Mouse (Mus musculus) heart, postnatal 14 days (tissue): ENCODE measurements at regions not wholly inside any gene's neighbourhood (a gene's known extent, or its start where the extent isn't known, plus 50 kb on each side); places are given as distances from the start of the nearest gene placed in this dataset.

Experiments
- DNase-seq, 2 experiments: peaks; one replicate each; pipeline ENCODE4 v3.0.0; 2021 to 2022
- intact Hi-C: fragments of 180-260 bp; cut with DNase I; formaldehyde crosslinking; loops from one replicate; pipeline ENCODE4 v1.15.1; 2025

DNA sequence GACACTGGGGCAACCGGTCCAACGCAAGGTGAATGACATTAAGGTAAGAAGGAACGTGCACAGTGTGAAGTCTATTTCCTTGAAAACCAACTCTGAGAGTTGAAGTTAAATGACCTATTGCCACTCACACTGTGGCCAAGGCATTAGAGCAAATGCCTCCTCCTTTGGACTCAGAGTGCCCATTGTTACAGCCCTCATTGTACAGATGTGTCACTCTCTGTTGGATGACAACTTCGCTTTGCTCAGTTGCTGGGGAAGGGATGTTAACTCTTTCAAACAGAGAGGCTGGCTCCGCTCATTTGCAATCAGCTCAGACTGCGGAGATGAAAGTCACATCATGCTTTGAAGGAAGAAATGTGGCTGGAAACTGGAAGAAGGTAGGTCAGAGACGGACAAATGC lies 117.1 kb upstream of the 1700016C15Rik start:
- intact Hi-C loops = no loop called here
- DNase-seq = no peak

DNA sequence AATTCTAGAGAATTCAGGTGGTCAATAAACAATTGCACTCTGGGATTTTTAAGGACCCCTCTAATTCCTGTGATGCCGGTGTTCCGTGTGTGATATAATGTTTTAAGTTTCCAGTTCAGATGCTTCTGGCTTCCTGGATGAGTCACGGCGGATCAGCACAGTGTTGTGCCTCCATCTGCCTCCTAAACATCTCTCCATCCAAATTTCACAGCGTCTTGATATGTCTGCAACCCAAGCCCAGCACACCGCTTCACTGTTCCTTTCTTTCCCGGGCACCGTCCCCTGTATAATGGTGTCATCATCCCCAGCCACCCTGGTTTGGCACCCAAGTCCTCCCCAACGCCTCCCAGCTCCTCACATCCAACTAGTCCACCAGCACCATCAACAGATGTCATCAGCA lies 114.0 kb upstream of the 1700016C15Rik start:
- DNase-seq = no peak

DNA sequence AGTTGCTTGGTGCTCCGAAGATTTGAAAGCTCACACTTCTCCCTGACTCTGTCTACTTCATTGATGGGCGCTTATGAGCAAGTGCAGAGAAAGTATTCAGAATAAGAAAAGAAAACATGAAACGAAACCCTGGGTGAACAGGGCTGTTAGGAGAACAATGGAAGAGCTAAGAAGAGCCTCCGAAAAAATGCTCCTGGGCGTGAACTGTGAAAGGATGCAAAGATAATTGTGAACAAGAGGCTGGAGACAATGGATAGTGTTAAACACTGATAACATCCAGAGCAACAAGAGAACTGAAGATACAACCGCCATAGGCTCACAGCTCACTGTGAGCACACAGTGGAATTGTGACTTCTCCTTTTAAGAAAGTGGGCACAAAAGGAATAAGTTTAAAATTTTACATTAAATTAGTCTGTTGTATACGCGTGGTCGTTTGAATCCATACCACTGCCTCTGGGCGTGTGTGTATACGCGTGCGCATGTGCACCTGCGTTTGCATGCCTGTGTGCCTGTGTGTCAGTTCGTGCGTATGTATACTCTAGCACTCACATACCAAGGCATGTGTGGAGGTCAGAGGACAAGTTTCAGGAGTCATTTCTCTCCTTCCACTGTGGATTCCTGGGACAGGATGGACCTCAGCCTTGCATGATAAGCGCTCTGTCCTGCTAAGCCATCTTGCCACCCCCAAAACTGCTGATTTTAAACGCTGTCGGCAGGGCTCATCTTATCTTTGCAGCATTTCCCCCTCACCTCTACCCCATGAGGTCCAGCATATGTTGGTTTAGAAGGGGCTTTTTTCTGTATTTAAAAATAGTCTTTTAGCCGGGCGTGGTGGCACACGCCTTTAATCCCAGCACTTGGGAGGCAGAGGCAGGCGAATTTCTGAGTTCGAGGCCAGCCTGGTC lies 113.0 kb upstream of the 1700016C15Rik start:
- no peak for DNase-seq
- intact Hi-C loops = no loop called here

More for the DNA sequence above, 114.0 kb upstream of the 1700016C15Rik start:
- intact Hi-C loops = no loop called here

DNA sequence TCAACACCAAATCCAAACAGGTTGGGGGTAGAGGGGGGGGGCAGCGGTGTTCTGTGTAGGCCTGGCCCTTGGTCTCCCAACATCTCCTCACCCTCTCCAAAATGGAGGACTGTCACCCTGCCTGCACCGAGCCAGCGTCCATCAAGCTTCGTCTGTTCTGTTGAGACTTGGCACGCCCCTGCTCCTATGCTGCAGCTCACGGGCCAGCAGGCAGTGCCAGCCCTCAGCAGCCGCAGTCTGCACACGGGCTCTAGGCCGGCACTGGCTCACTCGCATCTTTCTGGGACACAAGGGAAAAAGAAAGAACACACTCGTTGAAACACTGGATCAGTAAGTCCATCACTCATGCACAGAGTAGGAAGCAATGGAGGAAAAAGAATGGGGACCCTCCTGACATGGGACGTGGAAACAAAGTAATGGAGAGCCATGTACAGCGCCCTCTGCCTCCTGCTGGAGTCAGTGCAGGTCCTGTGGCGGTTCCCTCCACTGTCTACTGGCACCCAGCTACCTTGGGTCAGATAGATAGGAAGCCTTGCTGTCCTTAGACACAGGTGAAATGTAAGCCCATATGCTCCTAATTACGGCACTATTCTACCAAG lies 109.0 kb upstream of the 1700016C15Rik start:
- intact Hi-C loops = no loop called here
- DNase-seq = no peak

DNA sequence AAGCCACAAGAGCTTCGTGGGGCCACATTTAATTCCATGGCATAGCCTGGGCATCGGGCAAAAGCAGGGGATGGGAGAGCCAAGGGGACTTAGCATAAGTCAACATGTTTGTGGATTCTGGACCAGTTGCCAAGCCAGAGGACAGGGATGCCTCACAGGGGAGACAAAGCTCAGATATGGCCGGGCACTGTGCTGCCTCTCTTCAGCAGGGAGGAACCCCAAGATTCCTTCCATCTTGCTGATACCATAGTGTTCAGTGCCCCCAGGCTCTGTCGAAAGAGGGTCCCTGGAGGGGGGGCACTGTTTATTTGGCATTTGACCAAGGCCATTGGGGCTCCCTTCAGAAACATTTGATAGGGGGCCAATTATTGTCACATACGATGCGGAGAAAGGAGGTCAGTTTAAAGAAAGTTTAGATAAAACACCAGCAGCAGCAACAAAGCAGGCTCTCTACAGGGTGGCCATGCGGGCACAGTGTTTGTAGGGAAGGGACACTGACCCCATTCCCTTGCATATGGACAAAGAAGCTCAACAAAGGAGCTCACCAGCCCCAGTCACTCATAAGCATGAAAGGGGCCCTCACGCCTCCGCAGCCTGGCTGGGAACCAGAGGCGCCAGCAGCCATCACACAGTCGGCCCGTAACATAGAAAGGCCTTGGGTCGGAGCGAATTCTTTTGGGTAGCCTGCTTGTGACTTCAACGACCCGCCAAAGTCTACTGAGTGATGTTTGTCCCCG lies 107.6 kb upstream of the 1700016C15Rik start:
- DNase-seq = no peak
- intact Hi-C loops = no loop called here

DNA sequence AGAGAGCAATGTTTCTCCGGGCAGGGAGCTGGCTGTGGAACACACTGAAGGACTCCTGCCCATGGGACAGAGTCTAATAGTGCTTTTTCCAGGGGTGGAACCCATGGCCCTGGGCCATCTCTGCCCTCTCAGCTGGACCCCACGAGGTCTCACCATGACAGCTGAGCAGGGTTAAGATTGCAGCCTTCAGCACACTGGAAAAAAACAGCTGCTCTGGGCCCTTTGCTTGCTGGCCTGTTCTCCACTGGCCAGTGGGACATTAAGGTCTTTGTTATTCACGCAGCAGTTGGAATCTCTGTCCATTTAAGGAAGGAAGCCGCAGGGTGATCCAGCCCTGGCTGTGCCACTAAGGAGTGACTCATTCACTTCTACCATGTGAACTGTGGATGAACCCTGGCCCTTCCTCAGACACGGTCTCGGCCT lies 106.3 kb upstream of the 1700016C15Rik start:
- peak; percentile 45 to 56 for DNase-seq
- intact Hi-C loops = no loop called here

DNA sequence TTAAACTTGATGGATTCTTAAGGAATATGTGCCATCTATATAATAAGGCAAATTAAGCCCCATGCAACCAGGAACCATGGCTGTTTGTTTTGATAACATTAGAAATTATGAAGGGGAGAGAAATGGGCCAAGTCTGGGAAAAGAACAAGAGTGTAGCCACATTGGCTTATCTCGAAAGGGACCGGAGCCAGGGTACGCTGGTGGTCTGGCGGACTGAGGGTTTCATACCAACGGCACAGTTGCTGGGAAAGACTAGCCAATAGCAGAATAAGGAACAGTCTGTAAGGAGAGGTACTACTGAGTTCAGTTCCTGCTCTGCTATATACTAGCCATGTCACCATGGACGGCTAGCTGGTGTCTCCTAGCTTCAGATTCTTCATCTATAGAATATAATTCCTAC lies 105.9 kb upstream of the 1700016C15Rik start:
- no peak for DNase-seq
- intact Hi-C loops = no loop called here

DNA sequence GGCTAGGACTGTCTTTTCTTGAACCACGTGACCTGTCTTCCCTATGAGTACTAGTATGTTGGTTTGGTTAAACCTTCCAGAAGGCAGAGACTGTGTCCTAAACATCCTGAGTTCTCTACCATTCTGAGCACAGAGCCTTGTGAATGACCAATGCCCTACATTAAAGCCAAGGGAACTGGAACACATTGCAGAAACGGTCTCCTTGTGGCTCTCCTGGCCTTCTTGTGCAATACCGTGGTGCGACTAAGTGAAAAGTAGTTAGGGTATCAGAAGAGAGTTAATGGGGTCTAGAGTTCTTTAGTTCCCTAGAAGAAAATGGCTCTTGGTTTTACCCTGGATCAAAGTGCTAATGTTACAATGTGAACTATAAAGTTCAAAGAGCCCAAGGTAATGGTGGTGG lies 101.8 kb upstream of the 1700016C15Rik start:
- DNase-seq = no peak
- intact Hi-C loops = no loop called here

DNA sequence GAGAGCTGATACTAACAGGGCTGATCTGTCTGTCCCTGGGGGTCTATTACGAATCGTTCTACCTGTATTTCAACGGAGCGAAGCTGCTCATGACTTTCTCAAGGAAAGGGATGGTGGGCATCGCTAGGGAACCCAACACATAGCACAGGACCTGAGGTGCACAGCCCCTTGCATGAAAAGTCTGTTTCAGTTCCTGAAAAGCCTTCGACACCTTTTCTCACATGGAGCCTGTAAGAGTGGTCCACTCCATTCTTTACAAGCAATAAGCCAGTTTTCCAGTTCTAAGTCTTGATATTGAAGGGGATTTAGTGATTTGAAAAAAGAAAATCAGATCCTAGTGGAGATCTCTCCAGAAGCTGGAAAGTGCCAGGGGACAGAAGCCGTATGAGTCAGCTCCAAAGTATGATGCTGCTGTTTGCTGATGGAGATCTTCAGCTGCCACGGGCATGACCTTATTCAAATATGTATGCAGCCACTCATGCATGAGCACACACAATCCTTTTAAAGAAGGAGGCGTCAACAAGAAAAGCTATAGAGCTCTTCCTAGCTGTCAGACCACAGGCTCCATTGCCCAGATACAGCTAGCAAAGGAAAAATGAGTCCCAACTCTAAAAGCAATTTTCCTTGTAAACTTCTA lies 95.5 kb upstream of the 1700016C15Rik start:
- intact Hi-C loops = no loop called here
- DNase-seq = no peak

DNA sequence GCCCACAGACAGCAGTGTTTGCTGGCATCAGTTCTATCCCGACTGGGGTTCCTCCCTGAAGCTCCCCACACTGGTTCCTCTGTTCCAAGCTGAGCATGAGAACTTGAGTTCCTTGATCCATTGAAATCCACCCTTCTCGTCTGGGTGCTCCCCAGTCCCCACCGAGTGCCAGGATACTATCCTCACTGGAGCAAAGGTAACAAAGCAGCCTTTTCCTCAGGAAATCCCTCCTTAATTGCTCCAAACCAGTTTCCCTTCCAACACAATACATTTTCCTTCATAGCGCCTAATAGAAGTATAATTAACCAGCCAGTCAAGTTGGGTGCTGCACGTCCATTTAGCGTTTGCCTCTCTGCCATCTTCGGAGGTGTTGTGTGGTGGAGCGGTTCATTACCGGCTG lies 92.6 kb upstream of the 1700016C15Rik start:
- DNase-seq = peak in 1 of 2 experiments; percentile 12
- intact Hi-C loops = loop anchor here (5.0 kb wide), 2 partner anchors 80 to 100 kb away; no protein-coding TSS in a partner anchor

DNA sequence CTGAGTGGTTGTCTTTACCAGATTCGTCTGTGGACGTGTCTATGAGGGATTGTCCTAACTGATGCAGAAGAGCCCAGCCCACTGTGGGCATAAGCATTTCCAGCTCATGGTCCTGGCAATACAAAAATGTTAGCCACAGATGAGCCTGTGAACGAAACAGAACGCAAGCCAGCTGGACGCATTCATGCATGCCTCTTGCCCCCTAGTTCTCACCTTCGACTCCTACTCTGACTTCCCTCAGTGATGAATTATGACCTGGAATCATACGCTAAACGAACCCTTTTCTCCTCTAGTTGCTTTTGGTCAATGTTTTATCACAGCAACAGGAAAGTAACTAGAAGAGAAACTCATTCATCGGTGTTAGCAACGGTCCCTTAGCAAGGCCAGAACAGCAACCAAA lies 91.2 kb upstream of the 1700016C15Rik start:
- DNase-seq = no peak
- intact Hi-C loops = loop anchor here (2.0 to 5.0 kb wide), 3 partner anchors 81 to 196 kb away; partner anchors contain the start of gene Zbtb18

DNA sequence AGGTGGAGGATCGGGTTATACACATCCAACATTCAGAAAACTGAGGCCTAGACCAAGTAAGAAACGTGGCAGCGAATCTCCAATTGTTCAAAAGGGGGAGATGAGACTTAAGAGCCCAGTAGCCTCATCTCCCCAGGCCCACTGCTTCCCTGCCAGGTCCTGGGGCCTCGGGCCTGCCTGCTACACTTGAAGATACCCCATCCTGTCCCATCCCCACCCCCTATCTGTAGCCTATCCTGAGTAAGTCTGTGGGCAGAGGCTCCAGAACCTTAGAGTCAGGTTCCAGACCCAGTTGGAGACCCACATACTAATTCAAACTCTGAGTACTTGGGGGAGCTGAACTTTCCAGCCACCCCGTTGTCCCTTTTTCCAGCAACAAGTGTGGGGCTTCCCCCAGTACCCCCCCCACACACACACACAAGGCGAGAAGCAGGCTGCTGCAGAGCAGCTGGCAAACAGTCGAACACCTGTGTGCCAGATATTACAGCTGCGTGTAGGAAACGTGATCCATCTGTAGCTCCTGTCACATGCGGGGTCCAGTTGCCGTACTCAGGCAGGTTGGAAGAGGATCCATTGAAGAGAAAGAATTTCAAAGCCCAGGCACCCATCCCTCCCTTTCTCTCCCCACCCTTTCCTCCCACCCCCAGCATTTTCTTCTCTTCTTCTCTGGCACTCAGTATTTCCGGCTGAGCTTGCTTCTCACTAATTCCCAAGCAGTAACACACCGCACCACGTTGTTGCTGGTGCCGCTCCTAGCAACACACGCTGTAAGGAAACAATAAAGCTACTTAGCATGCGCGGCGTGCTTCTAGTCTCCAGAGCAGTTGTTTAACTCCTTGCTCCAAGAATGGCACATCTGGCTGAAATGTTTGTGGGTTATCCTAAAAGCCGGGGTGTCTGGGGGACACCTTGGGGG lies 89.4 kb upstream of the 1700016C15Rik start:
- intact Hi-C loops = loop anchor here (2.0 to 5.0 kb wide), 3 partner anchors 83 to 197 kb away; partner anchors contain the start of gene Zbtb18
- DNase-seq = no peak

DNA sequence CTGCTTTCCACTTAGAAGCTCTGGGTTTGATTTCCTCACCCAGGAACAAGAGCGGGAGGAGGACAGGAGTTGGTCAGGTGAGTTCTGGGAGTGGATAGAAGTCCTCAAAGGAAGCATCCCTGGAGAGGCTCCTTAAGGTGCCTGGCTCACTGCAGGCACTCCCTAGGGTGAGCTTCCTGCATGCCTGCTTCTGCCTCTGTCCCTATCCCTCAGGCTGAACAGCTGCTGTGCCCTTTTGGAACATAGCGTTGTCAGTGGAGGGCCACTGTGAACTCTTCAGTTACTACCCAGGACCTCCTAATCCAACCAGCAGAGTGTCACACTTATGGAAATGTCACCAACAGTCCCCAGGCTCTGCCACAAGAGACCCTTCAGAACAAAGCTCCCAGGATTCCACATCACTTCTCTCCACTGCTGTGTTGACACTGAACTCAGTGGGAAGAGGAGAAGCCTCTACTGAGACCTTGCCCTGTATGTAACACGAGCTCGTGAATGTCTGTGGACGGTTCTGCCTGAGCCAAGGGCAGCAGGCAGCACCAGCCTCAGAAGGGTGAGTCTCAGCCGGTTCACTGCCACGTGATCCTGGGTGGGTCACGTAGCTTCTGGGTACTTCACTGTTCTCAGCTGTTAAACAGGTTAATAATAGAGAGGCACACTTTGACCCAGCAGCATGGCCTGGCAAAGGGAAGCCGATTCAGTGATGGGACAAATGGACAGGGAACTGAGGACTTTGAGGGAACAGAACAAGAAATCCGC lies 86.7 kb upstream of the 1700016C15Rik start:
- DNase-seq = no peak
- intact Hi-C loops = no loop called here

DNA sequence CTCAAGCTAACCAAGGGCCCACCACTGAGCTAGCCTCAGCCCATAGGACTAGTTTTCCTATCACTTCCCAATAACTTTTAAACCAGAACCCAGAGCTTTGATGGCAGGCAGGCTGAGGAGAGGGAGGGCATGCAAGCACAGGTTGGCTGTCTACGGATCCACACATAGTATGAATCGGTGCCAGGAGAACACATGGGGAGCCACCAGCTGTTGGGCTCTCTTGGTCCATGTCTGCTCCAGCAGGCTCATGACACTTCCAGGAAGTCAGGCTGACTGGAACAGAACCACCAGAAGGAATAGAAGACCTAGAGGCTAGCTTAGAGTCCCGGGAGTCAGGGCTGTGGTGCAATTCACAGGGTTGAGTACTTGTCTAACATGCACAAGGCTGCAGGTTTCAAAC lies 86.0 kb upstream of the 1700016C15Rik start:
- intact Hi-C loops = no loop called here
- DNase-seq = no peak

DNA sequence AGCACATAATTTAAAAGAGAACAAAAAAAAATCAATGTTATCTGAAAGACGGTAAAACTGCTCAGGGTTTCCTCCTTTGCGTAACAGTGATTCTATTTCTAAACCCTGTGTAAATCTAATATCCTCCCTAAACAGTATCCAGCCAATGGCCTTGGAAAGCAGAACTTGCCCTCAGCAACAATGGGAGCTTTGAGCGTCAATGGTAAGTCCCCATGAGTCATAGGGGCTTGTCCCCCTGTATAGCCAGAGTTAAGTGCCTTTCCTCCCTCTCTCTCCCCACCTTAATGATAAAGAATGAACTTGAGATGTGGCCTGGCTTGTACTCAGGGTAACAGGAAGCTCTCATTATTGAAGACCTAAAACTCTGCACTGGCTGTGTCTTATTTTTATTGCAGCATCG lies 85.4 kb upstream of the 1700016C15Rik start:
- intact Hi-C loops = no loop called here

DNA sequence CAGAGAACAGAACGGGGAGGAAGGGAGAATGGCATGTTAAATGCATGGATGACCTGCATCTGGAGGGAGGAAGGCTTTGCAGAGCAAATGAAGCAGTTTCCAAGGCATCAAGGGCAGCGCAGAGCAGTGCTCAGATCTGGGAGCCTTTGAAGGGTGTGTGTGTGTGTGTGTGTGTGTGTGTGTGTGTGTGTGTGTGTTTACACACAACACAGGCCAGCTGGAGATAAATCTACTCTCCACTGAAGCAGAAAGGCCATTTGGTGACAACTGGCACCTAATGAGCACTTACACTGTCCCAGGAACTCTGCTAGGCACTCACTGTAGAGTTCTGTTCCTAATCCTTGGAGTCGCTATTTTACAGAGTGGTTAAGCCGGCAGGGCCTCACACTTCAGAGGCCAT lies 84.3 kb upstream of the 1700016C15Rik start:
- intact Hi-C loops = no loop called here
- DNase-seq = no peak

More for the DNA sequence above, 85.4 kb upstream of the 1700016C15Rik start:
- DNase-seq = no peak

DNA sequence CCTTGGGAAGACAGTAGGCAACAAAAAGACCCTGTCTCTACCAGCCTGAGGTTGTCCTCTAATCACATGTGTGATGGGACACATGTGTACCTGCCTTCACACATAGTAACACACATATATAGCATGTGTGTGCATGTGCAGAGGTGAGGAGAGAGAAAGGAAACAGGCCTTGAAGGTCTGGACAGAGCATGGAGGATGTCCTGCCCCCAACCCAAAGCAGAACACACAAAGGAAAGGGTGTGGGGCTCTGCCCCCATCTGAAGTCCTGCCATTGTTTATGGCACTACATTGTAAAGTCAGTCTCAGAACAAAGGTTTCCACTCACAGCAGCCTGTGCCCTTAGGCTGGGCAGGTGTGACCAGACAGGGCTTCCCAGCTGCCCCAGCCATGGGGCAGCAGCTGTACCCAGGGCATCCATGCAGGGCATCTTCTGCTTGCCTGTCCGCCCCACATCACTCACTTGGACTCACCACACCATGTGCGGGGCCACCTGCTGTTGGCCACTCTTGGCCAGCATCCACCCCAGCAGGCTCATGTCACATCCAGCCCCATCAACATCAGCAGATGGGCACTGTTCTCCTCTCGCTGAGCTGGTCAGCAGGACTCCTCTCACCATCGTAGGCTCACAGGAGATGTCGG lies 83.6 kb upstream of the 1700016C15Rik start:
- intact Hi-C loops = no loop called here
- no peak for DNase-seq

DNA sequence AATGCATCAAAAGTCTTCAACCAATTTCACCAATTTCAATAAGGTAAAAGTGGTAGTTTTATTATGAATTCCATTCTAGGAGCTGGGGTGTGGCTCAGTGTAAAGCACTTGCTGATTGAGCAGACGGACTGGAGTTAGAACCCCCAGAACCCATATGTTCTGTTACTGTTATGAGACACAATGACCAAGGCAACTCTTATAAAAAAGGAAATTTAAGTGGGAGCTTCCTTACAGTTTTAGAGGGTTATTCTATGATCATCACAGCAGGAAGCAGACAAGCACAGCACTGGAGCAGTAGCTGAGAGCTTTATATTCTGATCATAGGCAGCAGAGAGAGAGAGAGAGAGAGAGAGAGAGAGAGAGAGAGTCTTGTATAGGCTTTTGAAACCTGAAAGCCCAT lies 81.7 kb upstream of the 1700016C15Rik start:
- intact Hi-C loops = no loop called here
- DNase-seq = no peak
